Mouse (Mus musculus): ENCODE results near the gene Arid3c.

Arid3c gene

DNA sequence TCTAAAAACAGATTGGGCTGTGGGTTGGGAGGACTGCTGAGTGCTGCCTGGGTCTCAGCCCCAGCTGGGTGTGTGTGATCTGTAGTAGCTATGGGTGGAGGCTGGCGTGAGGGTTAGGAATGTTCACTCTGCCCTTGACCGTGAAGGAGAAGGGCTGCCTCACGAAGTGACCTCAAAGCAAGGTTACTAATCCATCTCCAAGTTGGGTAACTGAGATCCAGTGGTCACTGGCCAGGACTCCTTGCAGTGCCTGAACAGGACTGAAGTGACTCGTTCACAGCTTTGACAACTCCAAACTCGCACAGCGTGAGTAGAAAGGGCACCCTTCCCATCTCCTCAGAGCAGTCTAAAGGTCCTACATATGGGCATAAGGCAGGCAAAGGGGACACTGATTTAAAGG, 52.1 kb downstream of the Arid3c start:
- DNase-seq (ENCODE audit: low spot score in 2 of 2), result no peak

DNA sequence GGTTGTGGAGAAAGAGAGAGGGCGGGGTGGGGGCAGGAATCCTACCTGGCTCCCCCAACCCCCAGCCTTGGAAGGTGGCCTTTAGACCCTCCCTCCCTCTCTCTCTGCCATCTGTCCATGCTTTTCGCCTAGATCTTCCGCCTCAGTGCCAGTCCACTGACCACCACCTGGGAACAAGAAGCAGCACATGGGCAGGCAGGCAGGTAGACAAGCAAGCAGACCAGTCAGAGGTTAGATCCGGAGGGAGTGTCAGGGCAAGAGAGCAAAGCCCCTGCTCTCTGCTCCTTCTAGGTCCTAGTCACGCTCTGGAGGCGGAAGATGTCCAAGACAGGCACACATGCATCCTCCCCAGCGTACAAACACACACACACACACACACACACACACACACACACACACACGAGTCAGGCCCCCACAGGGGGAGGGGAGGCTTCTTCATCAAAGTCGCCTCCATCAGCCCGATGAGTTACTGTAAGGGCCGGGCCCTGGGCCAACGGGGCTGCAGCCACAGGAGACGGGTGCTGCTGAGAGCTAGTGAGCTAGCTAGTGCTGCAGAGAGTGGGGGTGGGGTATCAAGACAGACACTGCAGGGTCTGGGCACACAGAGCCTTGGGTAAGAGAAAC, 53.8 kb downstream of the Arid3c start:
- no peak for DNase-seq (ENCODE audit: low spot score in 2 of 2)

DNA sequence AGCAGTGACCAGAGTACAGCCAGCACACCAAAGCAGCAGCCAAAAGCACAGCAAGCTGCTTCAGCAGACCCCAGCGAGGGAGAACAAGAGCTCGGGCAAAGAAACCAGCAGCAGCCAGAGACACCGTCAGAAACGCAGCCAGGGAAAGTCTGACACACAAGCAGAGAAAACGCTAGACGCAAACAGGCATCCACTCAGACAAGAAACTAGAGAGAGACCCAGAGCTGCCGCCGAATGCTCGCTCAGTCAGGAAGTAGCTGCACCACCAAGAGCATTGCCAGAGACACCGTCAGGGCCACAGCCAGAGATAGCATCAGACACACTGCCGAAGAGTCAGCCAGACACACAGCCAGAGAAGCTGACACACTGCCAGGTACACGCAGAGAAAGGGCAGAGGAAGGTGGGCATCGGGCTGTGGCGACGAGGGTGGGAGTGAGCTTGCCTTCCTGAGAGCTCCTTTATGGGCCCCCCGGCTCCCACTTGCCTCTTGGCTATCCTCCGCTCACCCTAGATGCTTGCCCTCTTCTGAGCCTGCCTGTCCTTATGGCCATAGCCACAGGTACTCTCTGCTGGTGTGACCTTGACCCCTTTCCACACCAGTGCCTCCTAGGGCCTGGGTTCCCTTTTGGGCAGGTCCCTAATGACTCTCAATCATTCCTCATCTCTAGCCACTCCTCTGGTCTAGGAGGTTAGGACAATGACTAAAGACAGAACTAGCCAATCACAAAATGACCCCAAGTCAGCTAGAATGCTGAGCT, 54.5 kb downstream of the Arid3c start:
- DNase-seq (ENCODE audit: low spot score in 2 of 2), result no peak
